Mouse (Mus musculus) forebrain, embryonic 11.5 days (tissue): ENCODE measurements at regions not wholly inside any gene's neighbourhood (a gene's known extent, or its start where the extent isn't known, plus 50 kb on each side); places are given as distances from the start of the nearest gene placed in this dataset.

Experiments
- ATAC-seq: fragments of 200-750 bp; cut with Nextera tagmentation; replicated peaks from 2 replicates; pipeline ENCODE4 v1.8.0; 2017; ENCODE audit warnings: moderate TSS enrichment; ENCODE audit not compliant: low FRiP score
- DNase-seq: peaks from one replicate; pipeline ENCODE4 v3.0.0-alpha.2; 2017; ENCODE audit warnings: low spot score
- H3K27ac ChIP-seq: fragments of 300-500 bp; sonication (generic); 2 replicates; pipeline ENCODE4 v1.5.1; 2014; ENCODE audit warnings: low read depth, low read length
- H3K27me3 ChIP-seq: fragments of 300-500 bp; sonication (generic); 2 replicates; pipeline ENCODE4 v1.6.1; 2014; ENCODE audit warnings: mild to moderate bottlenecking, low read length, mixed read lengths; ENCODE audit not compliant: control insufficient read depth, insufficient read depth
- H3K36me3 ChIP-seq: fragments of 300-500 bp; sonication (generic); 2 replicates; pipeline ENCODE4 v1.6.1; 2014; ENCODE audit warnings: mild to moderate bottlenecking, low read length, moderate library complexity, mixed read lengths; ENCODE audit not compliant: control insufficient read depth, insufficient read depth
- H3K4me1 ChIP-seq: fragments of 300-500 bp; sonication (generic); replicated peaks from 2 replicates; pipeline ENCODE4 v1.6.1; 2014; ENCODE audit warnings: low read length, mixed read lengths; ENCODE audit not compliant: control insufficient read depth, insufficient read depth
- H3K4me2 ChIP-seq: fragments of 300-500 bp; sonication (generic); 2 replicates; pipeline ENCODE4 v1.6.1; 2014; ENCODE audit warnings: low read depth, mild to moderate bottlenecking, low read length, moderate library complexity, mixed read lengths; ENCODE audit not compliant: severe bottlenecking
- H3K4me3 ChIP-seq: fragments of 300-500 bp; sonication (generic); 2 replicates; pipeline ENCODE4 v1.5.1; 2014; ENCODE audit warnings: low read depth, low read length
- H3K9ac ChIP-seq: fragments of 300-500 bp; sonication (generic); 2 replicates; pipeline ENCODE4 v1.6.1; 2014; ENCODE audit warnings: low read length
- H3K9me3 ChIP-seq: fragments of 300-500 bp; sonication (generic); 2 replicates; pipeline ENCODE4 v1.6.1; 2016; ENCODE audit warnings: low read length, mixed read lengths; ENCODE audit not compliant: control insufficient read depth
- WGBS: fragments of 180-500 bp; shearing (Covaris S2); extraction: QIAGEN DNeasy Blood & Tissue Kit; methylation state at CpG from one replicate; pipeline ENCODE4 v1.1.7; 2014; 5-methylcytosine and 5-hydroxymethylcytosine counted together

- DNase-seq: no peak
- H3K4me3 ChIP-seq: no peak overlapping the region
- H3K4me2 ChIP-seq: no peak overlapping the region
- no peaks in the 10 kb centered on the region for H3K36me3 ChIP-seq
- no peaks in the 10 kb centered on the region for H3K4me1 ChIP-seq
- no peak overlapping the region for H3K9ac ChIP-seq
- no peak overlapping the region for H3K27ac ChIP-seq
- 89% methylated on average over 3 of the region's 3 CpGs for WGBS
- H3K27me3 ChIP-seq: no peaks in the 10 kb centered on the region
- no peak for ATAC-seq
- H3K9me3 ChIP-seq: no peaks in the 10 kb centered on the region
These were observed 1175.0 kb downstream of the Gsdmc2 start for GRCm38 (mm10) chr15:62670026-62670425.

GRCm38 (mm10) chr15:62659096-62659495, 1185.9 kb downstream of the Gsdmc2 start:
- H3K4me2 ChIP-seq: no peak overlapping the region
- H3K4me1 ChIP-seq: no peaks in the 10 kb centered on the region
- no peak for DNase-seq
- no peak for ATAC-seq
- H3K27me3 ChIP-seq: no peaks in the 10 kb centered on the region
- H3K27ac ChIP-seq: no peak overlapping the region
- H3K9ac ChIP-seq: no peak overlapping the region
- H3K4me3 ChIP-seq: no peak overlapping the region
- H3K9me3 ChIP-seq: no peaks in the 10 kb centered on the region
- 41% methylated on average over 4 of the region's 4 CpGs for WGBS
- no peaks in the 10 kb centered on the region for H3K36me3 ChIP-seq

DNA sequence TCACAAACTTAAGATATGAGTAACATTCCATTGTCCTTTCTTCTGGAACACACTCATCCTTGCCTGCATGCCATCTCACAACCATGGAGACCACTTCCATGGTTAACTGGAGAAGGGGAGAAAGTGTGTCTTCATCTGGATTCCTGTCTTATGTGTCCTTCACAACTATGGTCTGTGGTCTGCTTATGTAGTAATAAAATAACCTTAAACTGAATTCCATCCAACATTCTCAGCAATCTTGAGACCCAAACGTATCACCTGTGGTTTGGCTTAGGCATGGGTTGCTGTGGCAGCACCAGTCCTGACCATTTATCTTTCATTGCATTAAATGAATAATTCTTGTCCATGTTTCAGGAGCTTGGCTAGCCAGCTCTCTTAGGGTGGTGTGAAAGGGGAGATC, 1186.3 kb downstream of the Gsdmc2 start:
- H3K4me1 ChIP-seq: no peaks in the 10 kb centered on the region
- WGBS: 75% methylated on average over 1 of the region's 1 CpGs

GRCm38 (mm10) chr15:62646476-62647168, 1198.4 kb downstream of the Gsdmc2 start:
- WGBS: 78% methylated on average over 6 of the region's 6 CpGs
- ATAC-seq (no peak), DNase-seq (no peak)
- no peak overlapping the region for H3K4me2 ChIP-seq
- H3K9me3 ChIP-seq: no peaks in the 10 kb centered on the region
- no peaks in the 10 kb centered on the region for H3K36me3 ChIP-seq
- H3K27me3 ChIP-seq: no peaks in the 10 kb centered on the region
- no peak overlapping the region for H3K9ac ChIP-seq
- H3K27ac ChIP-seq: no peak overlapping the region
- no peaks in the 10 kb centered on the region for H3K4me1 ChIP-seq
- H3K4me3 ChIP-seq: no peak overlapping the region

More for the DNA sequence above, 1186.3 kb downstream of the Gsdmc2 start:
- Histone ChIP-seq H3K9ac (no peak overlapping the region), H3K27ac (no peak overlapping the region), H3K36me3 (no peaks in the 10 kb centered on the region), H3K9me3 (no peaks in the 10 kb centered on the region), H3K4me2 (no peak overlapping the region), H3K4me3 (no peak overlapping the region), H3K27me3 (no peaks in the 10 kb centered on the region)
- ATAC-seq: no peak
- DNase-seq: no peak

GRCm38 (mm10) chr15:62644744-62645143, 1200.2 kb downstream of the Gsdmc2 start:
- no peaks in the 10 kb centered on the region for H3K27me3 ChIP-seq
- H3K4me2 ChIP-seq: no peak overlapping the region
- 79% methylated on average over 2 of the region's 2 CpGs for WGBS
- no peaks in the 10 kb centered on the region for H3K36me3 ChIP-seq
- no peak for ATAC-seq
- no peaks in the 10 kb centered on the region for H3K9me3 ChIP-seq
- no peak overlapping the region for H3K4me3 ChIP-seq
- no peak for DNase-seq
- H3K9ac ChIP-seq: no peak overlapping the region
- H3K27ac ChIP-seq: no peak overlapping the region
- no peaks in the 10 kb centered on the region for H3K4me1 ChIP-seq

DNA sequence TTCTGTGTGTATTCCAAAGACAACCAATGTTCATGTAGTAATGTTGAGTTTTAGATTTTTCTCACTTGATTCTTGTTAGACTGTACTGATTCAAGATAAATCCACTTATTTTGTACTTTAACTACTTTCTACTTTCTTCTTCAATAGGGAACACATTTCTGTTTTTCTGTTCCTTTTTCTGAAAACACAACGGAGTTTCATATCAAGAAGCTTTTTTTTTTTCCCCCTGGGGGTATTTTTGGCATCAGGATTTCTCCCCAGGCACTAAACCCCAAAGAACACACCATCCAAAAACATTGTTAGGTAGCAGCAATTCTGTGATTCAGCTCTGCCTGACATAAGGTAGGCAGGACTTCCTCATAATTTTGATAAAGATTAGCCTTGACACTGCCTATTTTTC, 1200.7 kb downstream of the Gsdmc2 start:
- H3K4me1 ChIP-seq: no peaks in the 10 kb centered on the region
- WGBS: 90% methylated on average over 1 of the region's 1 CpGs

GRCm38 (mm10) chr15:62641051-62641710, 1203.8 kb downstream of the Gsdmc2 start:
- no peak overlapping the region for H3K4me2 ChIP-seq
- no peak overlapping the region for H3K27ac ChIP-seq
- H3K4me3 ChIP-seq: no peak overlapping the region
- H3K36me3 ChIP-seq: no peaks in the 10 kb centered on the region
- WGBS: 76% methylated on average over 7 of the region's 7 CpGs
- no peaks in the 10 kb centered on the region for H3K4me1 ChIP-seq
- ATAC-seq: no peak
- no peak overlapping the region for H3K9ac ChIP-seq
- H3K9me3 ChIP-seq: no peaks in the 10 kb centered on the region
- no peak for DNase-seq
- H3K27me3 ChIP-seq: no peaks in the 10 kb centered on the region

More for the DNA sequence above, 1200.7 kb downstream of the Gsdmc2 start:
- Histone ChIP-seq H3K4me3 (no peak overlapping the region), H3K36me3 (no peaks in the 10 kb centered on the region), H3K4me2 (no peak overlapping the region), H3K9me3 (no peaks in the 10 kb centered on the region), H3K27ac (no peak overlapping the region), H3K27me3 (no peaks in the 10 kb centered on the region), H3K9ac (no peak overlapping the region)
- DNase-seq (no peak), ATAC-seq (no peak)

- WGBS: 91% methylated on average over 7 of the region's 7 CpGs
- Histone ChIP-seq H3K27ac (no peak overlapping the region), H3K4me3 (no peak overlapping the region), H3K4me2 (no peak overlapping the region), H3K27me3 (no peaks in the 10 kb centered on the region), H3K9me3 (no peaks in the 10 kb centered on the region), H3K4me1 (no peaks in the 10 kb centered on the region), H3K36me3 (no peaks in the 10 kb centered on the region), H3K9ac (no peak overlapping the region)
- ATAC-seq (no peak), DNase-seq (no peak)
These were observed 1219.6 kb downstream of the Gsdmc2 start for GRCm38 (mm10) chr15:62625406-62625805.

GRCm38 (mm10) chr15:62616042-62616441, 1228.9 kb downstream of the Gsdmc2 start:
- Histone ChIP-seq H3K9me3 (no peaks in the 10 kb centered on the region), H3K36me3 (no peaks in the 10 kb centered on the region), H3K27ac (no peak overlapping the region), H3K9ac (no peak overlapping the region), H3K27me3 (no peaks in the 10 kb centered on the region), H3K4me1 (no peaks in the 10 kb centered on the region), H3K4me3 (no peak overlapping the region), H3K4me2 (no peak overlapping the region)
- DNase-seq (no peak), ATAC-seq (no peak)
- WGBS: 93% methylated on average over 5 of the region's 5 CpGs
